Mouse (Mus musculus) cortical plate, adult 2 months (tissue): ENCODE data around the gene Bean1.

Experiments
- CTCF ChIP-seq: fragments of 200-500 bp; IDR thresholded peaks from 2 replicates; pipeline ENCODE4 v1.5.1; 2011; ENCODE audit warnings: mild to moderate bottlenecking, control low read depth, low read length; ENCODE audit not compliant: insufficient read depth; ENCODE audit errors: extremely low read depth
- POLR2A ChIP-seq: fragments of 200-500 bp; IDR thresholded peaks from 2 replicates; pipeline ENCODE4 v1.6.1; 2011; ENCODE audit warnings: mild to moderate bottlenecking, low read length, control low read depth; ENCODE audit not compliant: insufficient read depth; ENCODE audit errors: extremely low read depth

DNA sequence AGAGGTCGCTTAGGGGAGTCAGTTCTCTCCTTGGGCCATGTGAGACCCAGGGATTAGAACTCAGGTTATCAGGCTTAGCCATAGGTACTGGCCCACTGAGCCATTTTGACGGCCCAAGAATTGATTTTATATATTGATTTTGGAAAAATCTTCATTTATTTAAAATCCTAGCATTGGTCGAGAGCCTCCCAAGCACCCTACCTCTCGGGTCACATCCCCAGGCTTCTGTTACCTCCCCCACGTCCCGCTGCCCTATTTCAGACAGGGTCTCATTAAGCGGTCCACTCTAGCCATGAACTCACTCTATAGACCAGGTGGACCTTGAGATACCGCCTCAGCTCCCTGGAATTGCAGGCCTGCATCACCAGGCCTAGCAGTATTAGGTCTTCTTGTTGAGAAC is 35.7 kb upstream of the Bean1 start:
- TF ChIP-seq POLR2A (no peak), CTCF (no peak)
